Mouse (Mus musculus) myocyte (in vitro differentiated cells): Measurements from ENCODE around the gene Clasp1.

ENCODE experiments used
- CEBPB ChIP-seq: IDR thresholded peaks from 2 replicates; pipeline ENCODE4 v1.6.1; 2011; ENCODE audit warnings: mild to moderate bottlenecking, moderate library complexity; ENCODE audit not compliant: poor library complexity, insufficient read depth, severe bottlenecking
- E2F4 ChIP-seq: IDR thresholded peaks from one replicate; pipeline ENCODE4 v1.6.1; 2011; ENCODE audit warnings: mild to moderate bottlenecking, control low read depth, moderate library complexity; ENCODE audit not compliant: insufficient read depth
- MAX ChIP-seq: IDR thresholded peaks from one replicate; pipeline ENCODE4 v1.6.1; 2011; ENCODE audit warnings: low read depth, mild to moderate bottlenecking, control low read depth
- POLR2A ChIP-seq: IDR thresholded peaks from one replicate; pipeline ENCODE4 v1.6.1; 2011; ENCODE audit warnings: low read depth, mild to moderate bottlenecking, control low read depth, moderate library complexity; ENCODE audit not compliant: insufficient read length
- POLR2AphosphoS2 ChIP-seq: IDR thresholded peaks from one replicate; pipeline ENCODE4 v1.6.1; 2011; ENCODE audit warnings: low read depth, control low read depth; ENCODE audit not compliant: insufficient read length
- TCF12 ChIP-seq: IDR thresholded peaks from one replicate; pipeline ENCODE4 v1.6.1; 2011; ENCODE audit warnings: mild to moderate bottlenecking, control low read depth; ENCODE audit not compliant: poor library complexity, insufficient read depth, severe bottlenecking
- TCF3 ChIP-seq: IDR thresholded peaks from one replicate; pipeline ENCODE4 v1.6.1; 2011; ENCODE audit warnings: low read depth, control low read depth; ENCODE audit not compliant: insufficient read length
- USF1 ChIP-seq: IDR thresholded peaks from one replicate; pipeline ENCODE4 v1.6.1; 2011; ENCODE audit warnings: low read depth, mild to moderate bottlenecking, control low read depth, moderate library complexity

DNA sequence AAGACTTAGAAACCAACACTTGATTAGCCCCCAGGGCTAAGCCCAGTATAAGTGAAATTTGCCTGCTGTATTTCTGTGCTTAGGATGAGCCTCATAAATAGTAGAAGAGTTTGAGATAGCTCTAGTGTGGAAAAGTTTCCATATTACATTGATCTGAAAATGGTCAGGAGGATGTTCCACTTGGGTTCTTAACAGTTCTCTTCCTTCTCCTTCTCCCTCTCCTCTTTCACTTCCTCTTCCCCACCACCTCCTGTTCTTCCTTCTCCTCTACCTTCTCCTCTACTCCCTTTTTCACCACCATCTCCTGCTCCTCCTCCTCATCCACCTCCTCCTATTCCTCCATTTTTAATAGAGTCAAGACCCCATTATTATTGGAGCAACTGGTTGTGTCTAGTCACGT is 59.4 kb downstream of the Clasp1 start:
- TF ChIP-seq POLR2A = no peak
- TF ChIP-seq CEBPB = no peak
- TF ChIP-seq POLR2AphosphoS2 = no peak
- no peak for TF ChIP-seq E2F4
- TF ChIP-seq MAX = no peak
- TF ChIP-seq USF1 = no peak
- TF ChIP-seq TCF12 = no peak
- TF ChIP-seq TCF3 = no peak
